Mouse (Mus musculus) megakaryocyte progenitor cell, adult 5-6 weeks (primary cell): ENCODE results near the gene Tatdn2. TPM values are rescaled to one million over a fixed set of nuclear protein-coding genes. Genes with fewer than 3 reads are reported as not detected.

Experiments used
- total RNA-seq, 2 experiments: library from RNA; stranded (forward) in 1 of 2; stranded (reverse) in 1 of 2; fragments of 157-497, 149-512 nt in 1 of 2; fragments of 200-1000 nt in 1 of 2; gene quantifications; 2 replicates each; pipeline versions ENCODE4 v1.2.3 to v1.2.4; 2015 to 2017

Gene Tatdn2
- total RNA-seq, 2 experiments from 2014 or later, result 21.3 to 108 TPM

Other genes with a start within 250 kb of the Tatdn2 start
- gene Il17re, start 238.6 kb upstream of the Tatdn2 start, total RNA-seq (2015), result 0.44 and 1.2 TPM in 2 replicates
- gene Il17re, start 238.6 kb upstream of the Tatdn2 start, total RNA-seq (2017), result 0.21 and 0.34 TPM in 2 replicates
- not detected in 2 replicates for gene Il17rc, start 225.6 kb upstream of the Tatdn2 start, total RNA-seq (2015)
- not detected in 2 replicates for gene Il17rc, start 225.6 kb upstream of the Tatdn2 start, total RNA-seq (2017)
- gene Creld1, start 213.8 kb upstream of the Tatdn2 start, total RNA-seq (2015), result 5.9 and 6.1 TPM in 2 replicates
- 4.7 and 6.6 TPM in 2 replicates for gene Creld1, start 213.8 kb upstream of the Tatdn2 start, total RNA-seq (2017)
- not detected in 2 replicates for gene Prrt3, start 195.1 kb upstream of the Tatdn2 start, total RNA-seq (2015)
- not detected in 2 replicates for gene Prrt3, start 195.1 kb upstream of the Tatdn2 start, total RNA-seq (2017)
- gene Emc3, start 165.4 kb upstream of the Tatdn2 start, total RNA-seq (2015), result 60.4 and 64.5 TPM in 2 replicates
- gene Emc3, start 165.4 kb upstream of the Tatdn2 start, total RNA-seq (2017), result 31.7 and 34.5 TPM in 2 replicates
- gene Fancd2, start 165.4 kb upstream of the Tatdn2 start, total RNA-seq (2015), result 24.0 and 24.3 TPM in 2 replicates
- 26.6 and 27.4 TPM in 2 replicates for gene Fancd2, start 165.4 kb upstream of the Tatdn2 start, total RNA-seq (2017)
- gene Fancd2os, start 96.3 kb upstream of the Tatdn2 start, total RNA-seq (2015), result not detected in 2 replicates
- not detected in 2 replicates for gene Fancd2os, start 96.3 kb upstream of the Tatdn2 start, total RNA-seq (2017)
- 237 and 246 TPM in 2 replicates for gene Brk1, start 92.3 kb upstream of the Tatdn2 start, total RNA-seq (2015)
- 117 and 131 TPM in 2 replicates for gene Brk1, start 92.3 kb upstream of the Tatdn2 start, total RNA-seq (2017)
- gene Vhl, start 73.1 kb upstream of the Tatdn2 start, total RNA-seq (2015), result 14.1 and 22.7 TPM in 2 replicates
- gene Vhl, start 73.1 kb upstream of the Tatdn2 start, total RNA-seq (2017), result 10.8 and 12.2 TPM in 2 replicates
- gene Irak2, start 58.6 kb upstream of the Tatdn2 start, total RNA-seq (2015), result 4.9 and 10.8 TPM in 2 replicates
- gene Irak2, start 58.6 kb upstream of the Tatdn2 start, total RNA-seq (2017), result 20.9 and 30.4 TPM in 2 replicates
- gene Ghrl, start 22.8 kb downstream of the Tatdn2 start, total RNA-seq (2015), result 0.32 TPM in 1 of 2 replicates, not detected in the other
- 0.17 and 2.2 TPM in 2 replicates for gene Ghrl, start 22.8 kb downstream of the Tatdn2 start, total RNA-seq (2017)
- 113 and 148 TPM in 2 replicates for gene Sec13, start 43.7 kb downstream of the Tatdn2 start, total RNA-seq (2015)
- 157 and 159 TPM in 2 replicates for gene Sec13, start 43.7 kb downstream of the Tatdn2 start, total RNA-seq (2017)